Mouse (Mus musculus): ENCODE results near the gene Rsbn1.

GRCm38 (mm10) chr3:103874329-103874728 lies 39.6 kb upstream of the Rsbn1 start:
- TF ChIP-seq CTCF (IDR thresholded peaks at IDR 0.05; ENCODE audit: low read depth): no peak
- TF ChIP-seq EP300 (IDR thresholded peaks at IDR 0.05; ENCODE audit: low read depth): no peak

Measured in heart, postnatal 0 days (tissue).